Mouse (Mus musculus) stomach, postnatal 0 days (tissue): Measurements from ENCODE around the gene Zfp62.

Experiments
- CTCF ChIP-seq: IDR thresholded peaks from 2 replicates; pipeline ENCODE4 v1.5.1; 2016; ENCODE audit warnings: antibody characterized with exemption, low read depth, mild to moderate bottlenecking, moderate library complexity
- EP300 ChIP-seq: optimal IDR thresholded peaks from 2 replicates; pipeline ENCODE3; 2016; ENCODE audit warnings: antibody characterized with exemption

DNA sequence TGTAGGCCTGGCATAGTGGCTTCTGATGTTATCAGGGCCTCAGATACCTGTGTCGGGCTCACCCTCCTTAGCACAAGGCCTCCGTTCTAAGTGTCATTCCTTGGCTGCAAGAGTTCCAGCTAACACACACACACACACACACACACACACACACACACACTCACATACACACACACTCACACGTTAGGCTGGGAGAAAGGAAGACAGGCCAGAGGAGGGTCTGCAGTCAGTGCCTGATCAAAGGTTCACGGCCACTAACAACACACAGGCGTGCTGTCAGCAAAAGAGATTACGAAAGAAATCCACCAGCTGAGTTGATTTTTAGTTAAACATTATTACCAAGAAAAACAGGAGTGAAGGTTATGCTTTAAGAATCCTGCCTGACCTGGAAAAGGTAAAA lies 63.6 kb downstream of the Zfp62 start:
- TF ChIP-seq CTCF: no peak
- TF ChIP-seq EP300: no peak
